Mouse (Mus musculus): ENCODE data around the gene Gm20532.

DNA sequence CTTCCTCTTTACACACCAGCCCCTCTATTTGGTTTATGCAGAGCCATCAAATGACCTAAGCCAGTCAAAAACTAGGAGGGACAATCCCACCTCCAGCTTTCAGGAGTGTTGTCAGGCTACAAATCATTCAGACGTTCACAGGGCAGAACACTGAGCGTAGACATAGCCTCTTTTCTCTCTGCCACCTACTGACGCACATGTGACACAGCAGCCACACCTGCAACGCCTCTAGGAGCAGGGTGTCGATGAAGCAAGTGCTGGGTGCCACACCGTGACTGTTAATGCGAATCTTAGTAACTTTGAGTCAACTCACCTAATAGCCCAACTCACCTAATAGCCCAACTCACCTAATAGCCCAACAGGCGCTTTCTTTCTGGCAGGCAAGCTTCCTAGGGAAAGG lies 52.6 kb downstream of the Gm20532 start:
- peak; percentile 49 for TF ChIP-seq POLR2A (IDR thresholded peaks at IDR 0.05; ENCODE audit: insufficient read length, low read depth)
- no peak for TF ChIP-seq MAX (IDR thresholded peaks at IDR 0.05; ENCODE audit: low read depth)
- no peak for TF ChIP-seq POLR2AphosphoS2 (IDR thresholded peaks at IDR 0.05; ENCODE audit: insufficient read length, low read depth)
- TF ChIP-seq TCF3 (IDR thresholded peaks at IDR 0.05; ENCODE audit: insufficient read length, low read depth), result no peak
- no peak for TF ChIP-seq TCF12 (IDR thresholded peaks at IDR 0.05; ENCODE audit: insufficient read depth, poor library complexity, severe bottlenecking)
- TF ChIP-seq E2F4 (IDR thresholded peaks at IDR 0.05; ENCODE audit: insufficient read depth), result no peak
- TF ChIP-seq USF1 (IDR thresholded peaks at IDR 0.05; ENCODE audit: low read depth), result peak; percentile 44
- no peak for TF ChIP-seq CEBPB (IDR thresholded peaks at IDR 0.05; ENCODE audit: insufficient read depth, poor library complexity, severe bottlenecking)
- no peak for TF ChIP-seq SRF (IDR thresholded peaks at IDR 0.05; ENCODE audit: control insufficient read depth, insufficient read length, low read depth)
- no peak for TF ChIP-seq MYOD1 (IDR thresholded peaks at IDR 0.05; ENCODE audit: control insufficient read depth in 1 of 3, insufficient read length in 2 of 3, low read depth in 2 of 3)
- no peak for TF ChIP-seq MYOG (IDR thresholded peaks at IDR 0.05; ENCODE audit: control insufficient read depth in 1 of 3, insufficient read depth in 1 of 3, insufficient read length in 2 of 3, low read depth in 2 of 3)

Measured in myocyte (in vitro differentiated cells).